Comparison of ENCODE assay signal across 4 mouse cellular contexts in the genomic region with DNA sequence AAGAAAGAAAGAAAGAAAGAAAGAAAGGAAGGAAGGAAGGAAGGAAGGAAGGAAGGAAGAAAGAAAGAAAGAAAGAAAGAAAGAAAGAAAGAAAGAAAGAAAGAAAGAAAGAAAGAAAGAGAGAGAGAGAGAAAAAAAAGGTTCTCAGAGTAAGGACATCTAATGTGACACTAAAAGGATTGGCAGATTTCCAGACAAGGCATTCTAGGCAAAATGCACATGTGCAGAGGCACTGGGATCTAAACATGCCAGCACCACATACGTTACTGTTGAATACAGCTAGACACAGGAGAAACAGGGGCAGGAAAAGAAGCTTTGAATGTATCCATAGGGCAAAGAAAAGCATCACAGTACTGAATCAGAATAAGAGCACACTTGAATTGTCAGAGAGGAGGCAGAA. TPM values are rescaled to one million over a fixed set of nuclear protein-coding genes. Genes with fewer than 3 reads are reported as not detected.
"Had no signal": no experiment of that assay in that cellular context is flagged by ENCODE, and none has a peak within 500 bp of the region (broad histone marks: within the 10 kb centered on the region; RNA-seq: fewer than 3 reads in every experiment).

No protein-coding gene starts in this region.

RNA-seq across cellular contexts. Expression of gene Myog, which starts 40.1 kb away (rescaled TPM):
- polyA plus RNA-seq: small intestine, adult 2 months; spleen, adult 2 months; urinary bladder, adult 2 months had no signal

RNA-seq across cellular contexts. Expression of gene Mybph, which starts 56.4 kb away (rescaled TPM):
- polyA plus RNA-seq: spleen, adult 2 months; stomach, embryonic 14.5 days; urinary bladder, adult 2 months had no signal
